Mouse (Mus musculus) G1E (cell line): ENCODE results near the gene Efhd2. TPM values are rescaled to one million over a fixed set of nuclear protein-coding genes. Genes with fewer than 3 reads are reported as not detected.

Experiments used
- ATAC-seq: 2 replicates; pipeline ENCODE4 v1.8.0; 2016; ENCODE audit warnings: mild to moderate bottlenecking; ENCODE audit not compliant: insufficient number of reproducible peaks, poor library complexity, low FRiP score, severe bottlenecking; ENCODE audit errors: extremely low read depth
- DNase-seq: peaks from one replicate; pipeline ENCODE4 v3.0.0; 2012; ENCODE audit warnings: low spot score
- H3K27me3 ChIP-seq: 2 replicates; pipeline ENCODE4 v1.6.1; 2012; ENCODE audit warnings: mild to moderate bottlenecking, low read length, inconsistent platforms; ENCODE audit not compliant: insufficient read depth
- H3K36me3 ChIP-seq: replicated peaks from 2 replicates; pipeline ENCODE3; 2012; ENCODE audit warnings: mild to moderate bottlenecking, inconsistent platforms
- H3K4me1 ChIP-seq: 2 replicates; pipeline ENCODE4 v1.6.1; 2012; ENCODE audit warnings: low read depth, low read length, inconsistent platforms, mixed read lengths; ENCODE audit not compliant: insufficient read depth
- H3K4me3 ChIP-seq: 2 replicates; pipeline ENCODE4 v1.5.1; 2012; ENCODE audit warnings: low read depth, mild to moderate bottlenecking, inconsistent platforms, low read length, moderate library complexity, mixed read lengths
- H3K9me3 ChIP-seq: replicated peaks from 2 replicates; pipeline ENCODE4 v1.6.1; 2012; ENCODE audit warnings: inconsistent platforms
- CTCF ChIP-seq: IDR thresholded peaks from 2 replicates; pipeline ENCODE4 v1.5.1; 2012; ENCODE audit warnings: low read depth, low read length, inconsistent platforms, mixed read lengths
- GATA1 ChIP-seq: IDR thresholded peaks from 2 replicates; pipeline ENCODE4 v1.6.1; 2012; ENCODE audit warnings: borderline replicate concordance, low read length, inconsistent platforms, mixed read lengths
- GATA2 ChIP-seq: IDR thresholded peaks from 2 replicates; pipeline ENCODE4 v1.6.1; 2012; ENCODE audit warnings: low read depth, low read length, inconsistent platforms, borderline replicate concordance
- POLR2AphosphoS5 ChIP-seq: IDR thresholded peaks from 2 replicates; pipeline ENCODE4 v1.6.1; 2012; ENCODE audit warnings: low read depth, low read length, inconsistent platforms; ENCODE audit not compliant: insufficient replicate concordance
- TAL1 ChIP-seq: conservative IDR thresholded peaks from 2 replicates; pipeline ENCODE4 v1.6.1; 2012; ENCODE audit warnings: low read depth, low read length, inconsistent platforms, mixed read lengths
- polyA plus RNA-seq: library from polyadenylated mRNA; stranded (reverse); fragments of >175 nt; gene quantifications from 2 replicates; pipeline ENCODE4 v1.2.3, GENCODE M21; 2012
- total RNA-seq, 2 experiments: library from RNA; stranded (forward) in 1 of 2; stranded (reverse) in 1 of 2; fragments of 200-1000 nt in 1 of 2; fragments of >200 nt in 1 of 2; fragmentation: Nextera tagmentation in 1 of 2; gene quantifications; 2 replicates each; pipeline ENCODE4 v1.2.3; 2014 to 2017

The Efhd2 gene
- total and polyA plus RNA-seq, 3 experiments, result 31.9 to 56.1 (median 37.3) TPM

DNA sequence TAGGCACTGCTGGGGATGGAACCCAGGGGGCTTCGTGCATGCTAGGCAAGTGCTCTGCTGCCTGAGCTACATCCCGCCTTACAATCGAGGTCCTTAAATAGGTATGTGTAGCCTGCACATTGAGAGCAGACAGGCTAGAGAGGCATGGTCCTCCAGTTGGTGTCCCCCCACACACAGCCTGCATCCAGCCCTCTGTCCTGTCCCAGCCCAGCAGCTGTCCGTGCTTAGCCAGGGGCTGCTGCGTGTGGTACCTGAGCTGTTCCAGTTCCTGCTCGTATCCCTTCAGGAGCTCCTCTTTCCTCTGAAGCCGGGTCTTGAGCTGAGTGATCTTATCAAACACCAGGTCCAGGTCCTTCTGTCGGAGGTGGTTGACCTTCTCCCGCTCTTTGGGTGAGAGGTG, 30.0 kb upstream of the Efhd2 start:
- TF ChIP-seq GATA2 (no peak), CTCF (no peak), GATA1 (no peak), POLR2AphosphoS5 (no peak), TAL1 (no peak)

DNA sequence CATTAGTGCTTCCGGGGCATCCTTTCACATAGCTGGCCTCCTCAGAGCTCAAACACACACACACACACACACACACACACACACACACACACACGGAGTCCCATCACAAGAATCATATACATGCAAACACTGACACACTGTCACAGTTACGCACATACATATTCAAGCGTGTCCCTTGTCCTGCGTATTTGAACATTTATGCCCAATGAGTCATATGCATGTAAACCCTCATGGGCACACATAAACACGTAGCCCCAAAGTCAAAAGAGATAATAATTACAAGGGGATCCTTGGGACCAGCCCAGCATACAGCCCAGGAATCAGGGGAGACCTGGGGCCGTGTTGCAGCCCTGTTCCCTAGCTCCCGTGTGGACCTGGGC, 27.7 kb upstream of the Efhd2 start:
- Histone ChIP-seq H3K4me3 (no peak overlapping the region), H3K27me3 (peaks cover 7% of the 10 kb centered on the region; the same call in 1 of the 2 replicates), H3K9me3 (no peaks in the 10 kb centered on the region), H3K36me3 (no peaks in the 10 kb centered on the region), H3K4me1 (no peaks in the 10 kb centered on the region)
- TF ChIP-seq POLR2AphosphoS5 (no peak), CTCF (no peak), GATA2 (no peak), TAL1 (no peak), GATA1 (no peak)
- ATAC-seq (no peak), DNase-seq (no peak)

More for the DNA sequence above, 30.0 kb upstream of the Efhd2 start:
- DNase-seq (no peak), ATAC-seq (no peak)
- peaks cover 7% of the 10 kb centered on the region; the same call in 1 of the 2 replicates for H3K27me3 ChIP-seq
- H3K4me1 ChIP-seq, result no peaks in the 10 kb centered on the region
- no peaks in the 10 kb centered on the region for H3K9me3 ChIP-seq
- H3K36me3 ChIP-seq, result no peaks in the 10 kb centered on the region
- no peak overlapping the region for H3K4me3 ChIP-seq

DNA sequence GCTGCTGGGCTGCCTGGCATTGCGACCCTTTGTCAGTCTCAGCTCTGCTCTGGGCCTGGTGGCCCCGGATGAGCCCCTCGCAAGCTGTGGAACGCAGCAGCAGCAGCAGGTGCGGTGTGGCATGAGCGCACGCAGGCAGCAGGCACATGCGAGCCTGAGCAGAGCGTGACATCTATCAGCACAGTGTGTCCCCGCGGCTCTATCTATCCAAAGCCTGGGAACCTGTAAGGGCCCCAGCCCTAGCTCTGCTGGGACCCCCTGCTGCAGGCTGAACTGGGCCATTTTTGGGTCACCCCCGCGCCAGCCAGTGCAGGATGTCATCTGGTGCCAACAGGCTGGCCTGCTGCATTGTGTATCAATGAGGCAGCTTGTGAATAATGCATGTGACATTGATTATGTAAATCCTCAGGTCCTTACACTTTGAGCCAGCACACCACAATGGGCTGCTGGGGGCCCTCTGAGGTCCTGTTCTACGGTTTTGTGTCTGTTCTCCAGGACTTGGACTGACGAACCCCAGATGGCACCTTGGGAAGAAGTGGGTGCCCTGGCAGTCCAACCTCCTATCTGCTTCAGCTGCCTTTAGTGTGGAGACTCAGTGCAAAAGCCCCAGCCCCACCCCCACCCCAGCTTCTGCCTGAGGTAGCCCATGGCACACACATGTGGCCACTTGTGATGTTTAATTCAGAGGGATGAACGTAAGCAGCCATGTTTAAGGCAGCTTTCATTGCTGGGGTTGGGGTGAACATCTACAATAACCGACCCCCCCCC, 27.2 kb upstream of the Efhd2 start:
- Histone ChIP-seq H3K27me3 (peaks cover 7% of the 10 kb centered on the region; the same call in 1 of the 2 replicates), H3K9me3 (no peaks in the 10 kb centered on the region), H3K4me3 (no peak overlapping the region), H3K4me1 (no peaks in the 10 kb centered on the region), H3K36me3 (no peaks in the 10 kb centered on the region)
- TF ChIP-seq GATA1, result no peak
- TF ChIP-seq TAL1, result no peak
- TF ChIP-seq POLR2AphosphoS5, result no peak
- TF ChIP-seq CTCF, result no peak
- TF ChIP-seq GATA2, result no peak
- ATAC-seq (no peak), DNase-seq (no peak)

DNA sequence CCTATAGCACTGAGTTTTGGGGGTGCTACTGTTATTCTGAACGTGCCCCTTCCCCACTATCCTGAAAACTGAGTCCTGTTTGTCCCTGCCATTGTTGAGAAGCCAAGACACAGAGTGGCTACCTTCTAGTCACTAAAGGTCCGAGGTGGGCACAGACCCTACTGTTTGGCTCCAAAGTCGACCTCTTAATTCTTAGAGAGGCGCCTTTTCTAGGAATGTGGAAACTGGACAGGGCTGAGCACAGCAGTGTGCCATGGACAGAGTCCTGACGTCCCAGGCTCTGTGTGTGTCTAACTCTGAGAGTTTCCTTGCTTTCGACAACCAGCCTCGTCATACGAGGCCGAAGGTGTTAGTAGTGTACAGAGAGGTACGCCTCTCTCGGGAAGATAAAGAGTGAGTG, 25.7 kb upstream of the Efhd2 start:
- Histone ChIP-seq H3K9me3 (no peaks in the 10 kb centered on the region), H3K27me3 (peaks cover 9% of the 10 kb centered on the region; the same call in 1 of the 2 replicates), H3K4me3 (no peak overlapping the region), H3K4me1 (no peaks in the 10 kb centered on the region), H3K36me3 (no peaks in the 10 kb centered on the region)
- DNase-seq (no peak), ATAC-seq (no peak)
- TF ChIP-seq CTCF (no peak), GATA1 (no peak), POLR2AphosphoS5 (no peak), TAL1 (no peak), GATA2 (no peak)

DNA sequence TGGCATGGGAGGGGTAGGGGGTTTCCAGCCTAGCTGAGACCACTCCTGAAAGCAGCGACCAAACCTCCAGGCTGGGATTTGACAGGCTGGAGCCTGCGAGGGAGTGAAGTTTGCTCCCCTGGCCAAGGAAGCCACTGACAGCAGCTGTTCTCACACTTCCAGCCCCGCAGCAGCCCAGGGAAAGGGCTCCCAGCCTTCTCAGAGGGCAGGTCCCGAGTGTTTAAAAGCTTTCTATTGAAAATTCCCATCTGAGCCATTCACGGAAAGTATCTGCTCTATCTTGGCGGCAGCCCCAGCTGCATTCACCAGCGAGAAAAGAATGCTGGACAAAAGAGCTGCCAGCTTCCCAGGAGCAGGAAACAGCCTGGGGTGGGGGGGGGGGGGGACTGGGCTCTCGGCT, 25.2 kb upstream of the Efhd2 start:
- DNase-seq (no peak), ATAC-seq (no peak)
- no peaks in the 10 kb centered on the region for H3K4me1 ChIP-seq
- H3K4me3 ChIP-seq, result no peak overlapping the region
- TF ChIP-seq GATA2 (no peak), POLR2AphosphoS5 (no peak), CTCF (no peak), TAL1 (no peak), GATA1 (no peak)
- peaks cover 9% of the 10 kb centered on the region; the same call in 1 of the 2 replicates for H3K27me3 ChIP-seq
- no peaks in the 10 kb centered on the region for H3K36me3 ChIP-seq
- no peaks in the 10 kb centered on the region for H3K9me3 ChIP-seq

DNA sequence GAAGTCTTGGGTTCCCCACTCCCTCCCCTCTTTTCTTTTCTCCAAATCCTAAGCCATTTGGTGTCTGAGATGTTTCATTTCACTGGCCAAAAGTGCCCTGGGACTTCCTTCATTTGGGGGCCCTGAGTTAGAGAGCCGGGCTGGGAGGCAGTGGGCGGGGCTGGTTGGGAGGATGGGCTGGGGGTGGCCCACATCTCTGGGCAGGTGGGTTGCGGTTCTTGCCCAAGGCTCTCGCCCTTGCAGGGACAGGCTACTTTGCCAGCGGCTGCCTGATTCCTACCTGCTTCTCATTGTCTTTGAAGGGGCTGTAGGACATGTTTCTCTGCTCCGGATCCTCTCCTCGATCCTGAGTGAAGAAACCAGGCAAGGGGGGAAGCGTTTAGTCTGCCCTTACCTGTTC, 24.2 kb upstream of the Efhd2 start:
- Histone ChIP-seq H3K9me3 (no peaks in the 10 kb centered on the region), H3K27me3 (peaks cover 6% of the 10 kb centered on the region; the same call in 1 of the 2 replicates), H3K36me3 (no peaks in the 10 kb centered on the region), H3K4me3 (no peak overlapping the region), H3K4me1 (no peaks in the 10 kb centered on the region)
- DNase-seq (no peak), ATAC-seq (no peak)
- TF ChIP-seq GATA2, result no peak
- no peak for TF ChIP-seq GATA1
- no peak for TF ChIP-seq TAL1
- no peak for TF ChIP-seq POLR2AphosphoS5
- no peak for TF ChIP-seq CTCF
